18 mouse cellular contexts compared by ENCODE assay signal in genomic region chr19:40406661-40407060, GRCm38 (mm10).
DNase-seq lines count a peak whose midpoint lies in the region; ATAC-seq and TF ChIP-seq lines count a peak whose summit lies in the region.
"Had no signal": no experiment of that assay in that cellular context is flagged by ENCODE, and none has a peak within 500 bp of the region (broad histone marks: within the 10 kb centered on the region; RNA-seq: fewer than 3 reads in every experiment).

No protein-coding gene starts in this region.

- no peak overlapping the region for H3K4me2 ChIP-seq in heart, embryonic 13.5 days
- H3K4me2 ChIP-seq: hindbrain, embryonic 14.5 days; liver, embryonic 15.5 days; midbrain, embryonic 13.5 days; neural tube, embryonic 12.5 days had no signal

- H3K4me1 ChIP-seq in heart, embryonic 13.5 days = peaks cover 74% of the 10 kb centered on the region
- H3K4me1 ChIP-seq in testis, adult 2 months (ENCODE audit: control insufficient read depth, insufficient read depth, low read length) = peaks cover 10% of the 10 kb centered on the region
- H3K4me1 ChIP-seq: neural tube, embryonic 12.5 days had no signal

- TF ChIP-seq POLR2A in testis, adult 2 months (IDR thresholded peaks at IDR 0.05; ENCODE audit: control insufficient read depth, low read depth, low read length) = no peak

- no peak for TF ChIP-seq CTCF in testis, adult 2 months (IDR thresholded peaks at IDR 0.05; ENCODE audit: control insufficient read depth, insufficient read depth, insufficient replicate concordance, low read depth, low read length)

- no peaks in the 10 kb centered on the region for H3K36me3 ChIP-seq in heart, embryonic 13.5 days
- H3K36me3 ChIP-seq in testis, adult 2 months (ENCODE audit: control insufficient read depth, insufficient read depth, low read length) = no peaks in the 10 kb centered on the region
- H3K36me3 ChIP-seq: forebrain, embryonic 10.5 days; liver, embryonic 15.5 days; midbrain, embryonic 13.5 days; neural tube, embryonic 12.5 days had no signal

- 88% methylated on average over 8 of the region's 8 CpGs for WGBS in heart, embryonic 13.5 days

- H3K27me3 ChIP-seq in heart, embryonic 13.5 days (replicated peaks) = no peaks in the 10 kb centered on the region
- H3K27me3 ChIP-seq in testis, adult 2 months (ENCODE audit: control insufficient read depth, insufficient read depth, low read length) = no peaks in the 10 kb centered on the region
- H3K27me3 ChIP-seq: liver, embryonic 15.5 days; midbrain, embryonic 13.5 days; neural tube, embryonic 12.5 days had no signal

- H3K4me3 ChIP-seq in heart, embryonic 13.5 days = no peak overlapping the region
- peak overlapping the region; percentile 43 for H3K4me3 ChIP-seq in testis, adult 2 months (ENCODE audit: control insufficient read depth, low read depth, low read length)
- H3K4me3 ChIP-seq: forebrain, embryonic 10.5 days; liver, embryonic 15.5 days; midbrain, embryonic 13.5 days; neural tube, embryonic 12.5 days had no signal

- intact Hi-C loops in heart, postnatal 14 days (cut with DNase I) = no loop called here

- H3K27ac ChIP-seq in heart, embryonic 13.5 days (replicated peaks) = peak overlapping the region; percentile 82
- no peak overlapping the region for H3K27ac ChIP-seq in testis, adult 2 months (ENCODE audit: control insufficient read depth, insufficient read depth, low read depth, low read length)
- H3K27ac ChIP-seq: forebrain, embryonic 10.5 days; hindbrain, embryonic 14.5 days; liver, embryonic 15.5 days; midbrain, embryonic 13.5 days; neural tube, embryonic 12.5 days had no signal

- no peaks in the 10 kb centered on the region for H3K9me3 ChIP-seq in heart, embryonic 13.5 days
- H3K9me3 ChIP-seq: forebrain, embryonic 10.5 days; liver, embryonic 15.5 days; midbrain, embryonic 13.5 days; neural tube, embryonic 12.5 days had no signal

- ATAC-seq in heart, embryonic 13.5 days (ENCODE audit: extremely low read depth, insufficient number of reproducible peaks, low FRiP score, low TSS enrichment) = no peak
- ATAC-seq: intestine, embryonic 16.5 days; midbrain, embryonic 13.5 days had no signal

- no peak overlapping the region for H3K9ac ChIP-seq in heart, embryonic 13.5 days
- H3K9ac ChIP-seq: hindbrain, embryonic 14.5 days; liver, embryonic 15.5 days; midbrain, embryonic 13.5 days; neural tube, embryonic 12.5 days had no signal

- no peak for DNase-seq in heart, postnatal 14 days
- peak; percentile 65 for DNase-seq in kidney, adult 9 months
- DNase-seq in kidney, adult 18-20 months = no peak
- DNase-seq in testis, postnatal 14 days (ENCODE audit: low spot score) = no peak
- DNase-seq in B cell, adult 2 months = no peak
- DNase-seq: cerebellum, adult 2 months; heart, adult 11 months; left cerebral cortex, postnatal 4 days; lung, postnatal 14 days; thymus, postnatal 25 days had no signal
